23 mouse cellular contexts compared by ENCODE assay signal in genomic region chr14:97980879-97981278, GRCm38 (mm10).
A peak's percentile ranks its signal among the peaks of the same experiment; 100 is the strongest.
DNase-seq lines count a peak whose midpoint lies in the region; ATAC-seq and TF ChIP-seq lines count a peak whose summit lies in the region.
"Had no signal": no experiment of that assay in that cellular context is flagged by ENCODE, and none has a peak within 500 bp of the region (broad histone marks: within the 10 kb centered on the region; RNA-seq: fewer than 3 reads in every experiment).

No protein-coding gene starts in this region.

- H3K27ac ChIP-seq in hindbrain, embryonic 10.5 days = peak overlapping the region; percentile 29; the same call in 1 of the 2 replicates
- H3K27ac ChIP-seq in hindbrain, embryonic 11.5 days (ENCODE audit: low read depth, low read length) = no peak overlapping the region
- H3K27ac ChIP-seq in kidney, postnatal 0 days = peak overlapping the region; percentile 11; the same call in 1 of the 2 replicates
- H3K27ac ChIP-seq: heart, adult 2 months; heart, embryonic 13.5 days; hindbrain, embryonic 14.5 days; macrophage; midbrain, embryonic 10.5 days; neural tube, embryonic 12.5 days had no signal

- peaks cover 37% of the 10 kb centered on the region for H3K4me1 ChIP-seq in hindbrain, embryonic 10.5 days (replicated peaks)
- H3K4me1 ChIP-seq in hindbrain, embryonic 11.5 days (replicated peaks; ENCODE audit: control insufficient read depth, insufficient read depth, low read length) = no peaks in the 10 kb centered on the region; the same call in 1 of the 2 replicates
- peaks cover 4% of the 10 kb centered on the region for H3K4me1 ChIP-seq in kidney, postnatal 0 days (replicated peaks; ENCODE audit: insufficient read depth, low read length)

- H3K27me3 ChIP-seq in hindbrain, embryonic 10.5 days (ENCODE audit: insufficient read depth, poor library complexity, severe bottlenecking) = no peaks in the 10 kb centered on the region
- no peaks in the 10 kb centered on the region for H3K27me3 ChIP-seq in hindbrain, embryonic 11.5 days (ENCODE audit: control insufficient read depth, insufficient read depth, low read length)
- no peaks in the 10 kb centered on the region for H3K27me3 ChIP-seq in kidney, postnatal 0 days (ENCODE audit: insufficient read depth, low read length)
- H3K27me3 ChIP-seq: heart, embryonic 13.5 days; neural tube, embryonic 12.5 days had no signal

- H3K36me3 ChIP-seq in hindbrain, embryonic 10.5 days = no peaks in the 10 kb centered on the region
- H3K36me3 ChIP-seq in hindbrain, embryonic 11.5 days (ENCODE audit: control insufficient read depth, insufficient read depth, low read length) = no peaks in the 10 kb centered on the region
- H3K36me3 ChIP-seq in kidney, postnatal 0 days (ENCODE audit: insufficient read depth, low read length) = no peaks in the 10 kb centered on the region
- H3K36me3 ChIP-seq: heart, embryonic 13.5 days; midbrain, embryonic 10.5 days; neural tube, embryonic 12.5 days had no signal

- no peak for ATAC-seq in hindbrain, embryonic 11.5 days (ENCODE audit: low FRiP score)
- no peak for ATAC-seq in kidney, postnatal 0 days (replicated peaks; ENCODE audit: low FRiP score, low read depth)
- ATAC-seq: CD4-positive, CD25-positive, alpha-beta regulatory T cell, adult 4 months; forebrain, postnatal 0 days; liver, postnatal 0 days; lung, postnatal 0 days had no signal

- DNase-seq in hindbrain, embryonic 10.5 days (ENCODE audit: low spot score) = no peak
- no peak for DNase-seq in hindbrain, embryonic 11.5 days (ENCODE audit: low spot score)
- peak; percentile 32 for DNase-seq in kidney, postnatal 0 days (ENCODE audit: low spot score)
- DNase-seq in kidney, adult 11 months = no peak
- peak; percentile 70 for DNase-seq in forelimb bud, embryonic 11.5 days (ENCODE audit: low read depth, low spot score)
- no peak for DNase-seq in layer of hippocampus, postnatal 14 days (ENCODE audit: low spot score in 2 of 2)
- DNase-seq in spleen, postnatal 14 days (ENCODE audit: low spot score in 2 of 2) = no peak
- DNase-seq: adrenal gland, postnatal 25 days; cerebellum, postnatal 10 days; forebrain, postnatal 0 days; gastrocnemius, postnatal 36 days; heart, adult 2 months; heart, postnatal 14 days; liver, postnatal 0 days; right cerebral cortex, postnatal 14 days had no signal

- no peak for TF ChIP-seq CTCF in kidney, postnatal 0 days (IDR thresholded peaks at IDR 0.05; ENCODE audit: low read depth)

- 29% methylated on average over 4 of the region's 4 CpGs for WGBS in hindbrain, embryonic 10.5 days
- WGBS in hindbrain, embryonic 11.5 days = 28% methylated on average over 4 of the region's 4 CpGs
- WGBS in kidney, postnatal 0 days = 21% methylated on average over 4 of the region's 4 CpGs

- H3K9ac ChIP-seq in hindbrain, embryonic 11.5 days (ENCODE audit: low read depth, low read length) = no peak overlapping the region
- no peak overlapping the region for H3K9ac ChIP-seq in kidney, postnatal 0 days (ENCODE audit: low read depth, low read length)
- H3K9ac ChIP-seq: forebrain, postnatal 0 days; heart, embryonic 13.5 days; hindbrain, embryonic 14.5 days; liver, postnatal 0 days; neural tube, embryonic 12.5 days had no signal

- no peaks in the 10 kb centered on the region for H3K9me3 ChIP-seq in hindbrain, embryonic 10.5 days
- no peaks in the 10 kb centered on the region for H3K9me3 ChIP-seq in hindbrain, embryonic 11.5 days (ENCODE audit: control insufficient read depth, low read length)
- no peaks in the 10 kb centered on the region for H3K9me3 ChIP-seq in kidney, postnatal 0 days (replicated peaks; ENCODE audit: low read length)
- H3K9me3 ChIP-seq: heart, embryonic 13.5 days; midbrain, embryonic 10.5 days; neural tube, embryonic 12.5 days had no signal

- no peak overlapping the region for H3K4me2 ChIP-seq in hindbrain, embryonic 11.5 days (replicated peaks; ENCODE audit: low read depth, low read length)
- no peak overlapping the region for H3K4me2 ChIP-seq in kidney, postnatal 0 days (ENCODE audit: low read length)
- H3K4me2 ChIP-seq: heart, embryonic 13.5 days; hindbrain, embryonic 14.5 days; liver, embryonic 11.5 days; neural tube, embryonic 12.5 days had no signal

- no peak overlapping the region for H3K4me3 ChIP-seq in hindbrain, embryonic 10.5 days
- H3K4me3 ChIP-seq in hindbrain, embryonic 11.5 days (ENCODE audit: low read depth, low read length) = no peak overlapping the region
- no peak overlapping the region for H3K4me3 ChIP-seq in kidney, postnatal 0 days (replicated peaks; ENCODE audit: low read depth, low read length)
- H3K4me3 ChIP-seq: heart, adult 2 months; heart, embryonic 13.5 days; midbrain, embryonic 10.5 days; neural tube, embryonic 12.5 days had no signal

Comparison
In these comparisons a context has a peak if more than half of its experiments do, and no peak if none do; other contexts are left out.
1. DNase-seq: peak in kidney, postnatal 0 days (single experiment) and forelimb bud, embryonic 11.5 days (single experiment); none in hindbrain, embryonic 10.5 days (single experiment), hindbrain, embryonic 11.5 days (single experiment), kidney, adult 11 months (single experiment), layer of hippocampus, postnatal 14 days (0 of 2) and spleen, postnatal 14 days (0 of 2).